Mouse (Mus musculus) ES-E14 (cell line): Measurements from ENCODE around the gene Pakap.

Experiments
- CHD2 ChIP-seq: IDR thresholded peaks from 2 replicates; pipeline ENCODE4 v1.6.1; 2014; ENCODE audit warnings: mild to moderate bottlenecking, low read depth, low read length, inconsistent platforms
- HCFC1 ChIP-seq: IDR thresholded peaks from 2 replicates; pipeline ENCODE4 v1.6.1; 2012; ENCODE audit warnings: low read length, inconsistent platforms, borderline replicate concordance; ENCODE audit not compliant: insufficient read depth
- ZNF384 ChIP-seq: IDR thresholded peaks from 2 replicates; pipeline ENCODE4 v1.6.1; 2012; ENCODE audit warnings: low read depth, low read length, inconsistent platforms

DNA sequence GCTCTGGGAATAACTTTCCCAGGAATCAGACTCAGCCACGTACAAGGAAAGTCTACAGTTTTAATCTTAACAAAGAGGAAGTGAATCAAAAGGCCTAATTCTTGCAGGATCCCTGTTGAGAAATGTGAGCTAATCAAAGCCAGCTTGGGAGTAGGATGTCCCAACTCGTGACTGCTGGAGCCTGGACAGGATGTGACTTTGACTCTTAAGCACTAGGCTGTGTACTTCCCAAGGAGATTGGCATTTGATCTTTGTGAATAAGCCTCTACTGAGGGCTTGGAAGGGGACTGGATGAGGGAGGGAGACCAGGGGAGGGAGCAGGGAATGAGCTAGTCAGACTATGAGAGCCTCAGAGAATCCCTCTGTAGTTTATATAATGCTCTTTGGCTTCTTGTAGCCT, 298.1 kb downstream of the Pakap start:
- TF ChIP-seq HCFC1 (no peak), CHD2 (no peak), ZNF384 (no peak)
